Mouse (Mus musculus): ENCODE results near the gene Tspan13.

The Tspan13 gene

GRCm38 (mm10) chr12:36042348-36042778, at the start of gene Tspan13:
Gene Tspan13, minus strand, starts transcription at chr12:36042500.
- peak; percentile 92 for DNase-seq (ENCODE audit: extremely low spot score)

DNA sequence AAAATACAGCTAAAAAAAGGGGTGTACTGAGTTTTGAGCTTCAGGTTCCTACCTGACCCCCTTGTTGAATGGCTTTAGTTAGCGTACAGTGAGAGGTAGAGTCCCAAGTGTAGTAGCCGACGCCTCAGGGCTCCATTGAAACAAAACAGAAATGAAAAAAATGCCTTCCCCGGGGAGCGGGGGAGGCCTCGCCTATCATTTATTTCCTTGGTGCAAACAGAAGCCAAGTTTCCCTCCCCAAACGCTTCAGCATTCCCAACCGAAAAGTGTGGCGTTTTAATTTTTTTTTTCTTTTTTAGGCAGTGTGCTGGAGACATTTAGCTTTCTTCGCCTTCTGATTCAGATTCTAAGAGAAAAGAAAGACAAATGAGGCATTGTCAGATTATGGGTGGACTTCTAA, 49.7 kb upstream of the Tspan13 start:
- DNase-seq (ENCODE audit: extremely low spot score) = no peak

GRCm38 (mm10) chr12:36089221-36089620, 46.9 kb upstream of the Tspan13 start:
- no peak for DNase-seq (ENCODE audit: extremely low spot score)

- no peak for DNase-seq (ENCODE audit: extremely low spot score)
These were observed 46.5 kb upstream of the Tspan13 start for GRCm38 (mm10) chr12:36088804-36089203.

DNA sequence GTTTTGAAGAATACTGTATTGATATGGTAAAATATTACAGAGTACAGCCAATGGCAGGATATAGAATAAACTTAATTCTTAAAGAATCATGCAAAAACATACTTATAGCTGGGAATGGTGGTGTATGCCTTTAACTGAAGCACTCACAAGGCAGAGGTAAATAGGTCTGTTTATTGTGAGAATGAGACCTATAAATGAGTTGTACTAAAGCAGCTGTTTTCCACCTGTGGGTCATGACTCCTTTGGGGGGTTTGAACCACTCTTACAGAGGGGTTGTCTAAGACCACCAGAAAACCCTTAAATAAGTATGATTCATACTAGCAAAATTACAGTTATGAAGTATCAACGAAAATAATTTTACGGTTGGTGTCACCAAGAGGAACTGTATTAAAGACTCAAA, 43.1 kb upstream of the Tspan13 start:
- no peak for DNase-seq (ENCODE audit: extremely low spot score)

- no peak for DNase-seq (ENCODE audit: extremely low spot score)
These were observed 36.0 kb upstream of the Tspan13 start for GRCm38 (mm10) chr12:36078101-36078899.

- DNase-seq (ENCODE audit: extremely low spot score) = no peak
These were observed 30.6 kb upstream of the Tspan13 start for GRCm38 (mm10) chr12:36072860-36073259.

- no peak for DNase-seq (ENCODE audit: extremely low spot score)
These were observed 27.9 kb upstream of the Tspan13 start for GRCm38 (mm10) chr12:36070231-36070630.

DNA sequence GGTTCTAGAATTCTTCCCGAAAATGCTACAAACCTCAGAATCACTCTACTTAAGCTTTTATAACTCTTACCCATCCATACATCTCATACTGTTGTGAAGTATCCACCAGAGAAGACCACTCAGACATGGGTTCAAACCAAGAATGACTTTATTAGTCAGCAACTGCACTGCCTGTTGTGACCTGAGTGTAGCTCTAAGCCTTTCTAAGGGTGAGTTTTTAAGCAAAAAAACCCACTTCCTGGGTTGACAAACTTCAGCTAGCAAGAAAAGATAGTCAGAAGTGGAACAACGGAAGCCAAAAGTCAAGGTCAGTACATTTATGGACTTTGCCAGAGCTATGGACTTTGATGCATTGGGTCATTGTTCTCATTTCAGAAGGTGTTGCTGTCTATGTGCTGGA, 25.2 kb upstream of the Tspan13 start:
- DNase-seq (ENCODE audit: extremely low spot score) = no peak

- no peak for DNase-seq (ENCODE audit: extremely low spot score)
These were observed 23.6 kb upstream of the Tspan13 start for GRCm38 (mm10) chr12:36065911-36066310.

GRCm38 (mm10) chr12:36057699-36058098, 15.4 kb upstream of the Tspan13 start:
- no peak for DNase-seq (ENCODE audit: extremely low spot score)

GRCm38 (mm10) chr12:36050276-36050675, 8.0 kb upstream of the Tspan13 start:
- DNase-seq (ENCODE audit: extremely low spot score) = no peak

DNA sequence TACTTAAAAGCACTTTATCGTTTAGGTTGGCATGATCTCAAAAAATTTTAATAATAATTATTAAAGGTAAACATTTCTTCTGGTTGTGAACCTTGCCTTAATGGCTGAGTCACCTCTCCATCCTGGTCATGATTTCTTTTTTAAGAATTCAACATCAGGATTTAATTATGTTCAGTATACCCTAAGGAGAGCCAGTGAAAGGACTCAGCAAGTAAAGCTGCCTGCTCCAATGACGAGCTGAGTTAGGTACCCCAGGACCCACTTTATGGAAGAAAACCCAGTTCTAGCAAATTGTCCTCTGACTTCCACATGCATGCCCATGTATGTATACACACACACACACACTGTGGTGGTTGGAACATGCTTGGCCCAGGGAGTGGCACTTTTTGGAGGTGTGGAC, 5.3 kb upstream of the Tspan13 start:
- no peak for DNase-seq (ENCODE audit: extremely low spot score)

DNA sequence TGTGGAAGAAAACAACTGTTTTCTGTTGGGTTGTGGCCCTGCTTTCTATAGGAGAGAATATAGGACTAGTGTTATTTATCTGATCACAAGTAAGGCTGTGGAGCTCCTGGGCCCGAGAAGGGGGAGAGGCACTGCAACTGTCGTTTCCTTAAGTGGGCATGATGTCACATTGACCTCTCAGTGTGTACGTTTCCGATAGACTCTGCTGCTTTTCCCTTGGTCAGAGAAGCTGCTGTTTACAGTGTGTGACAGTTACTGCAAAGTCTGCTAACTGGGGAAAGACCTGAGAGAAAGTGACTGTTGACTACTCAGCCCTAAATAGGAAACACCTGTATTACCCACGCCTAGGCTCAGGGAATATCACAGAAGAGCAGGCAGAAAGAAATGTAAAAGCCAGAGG, 3.9 kb upstream of the Tspan13 start:
- DNase-seq (ENCODE audit: extremely low spot score) = no peak

- DNase-seq (ENCODE audit: extremely low spot score) = no peak
These were observed 2.4 kb upstream of the Tspan13 start for GRCm38 (mm10) chr12:36044691-36045090.

- peak; percentile 73 for DNase-seq (ENCODE audit: extremely low spot score)
These were observed 475 bp downstream of the Tspan13 start for GRCm38 (mm10) chr12:36041703-36042347.

DNA sequence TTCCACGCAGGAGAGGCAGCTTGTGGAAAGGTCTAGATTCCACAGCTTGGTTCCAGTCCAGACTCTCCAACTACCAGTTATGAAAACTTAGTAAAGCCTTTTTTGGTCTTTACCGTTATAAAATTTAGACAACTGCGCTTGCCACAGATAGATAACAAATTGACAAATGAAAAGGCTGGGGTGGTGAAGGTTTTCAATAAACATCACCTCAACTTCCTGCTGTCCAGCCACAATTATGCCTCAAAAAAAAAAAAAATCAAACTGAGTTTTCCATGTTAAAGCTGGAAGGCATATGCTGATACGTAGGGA, 1.1 kb downstream of the Tspan13 start:
- no peak for DNase-seq (ENCODE audit: extremely low spot score)

GRCm38 (mm10) chr12:36040571-36041280, 1.6 kb downstream of the Tspan13 start:
- DNase-seq (ENCODE audit: extremely low spot score) = peak; percentile 23

DNA sequence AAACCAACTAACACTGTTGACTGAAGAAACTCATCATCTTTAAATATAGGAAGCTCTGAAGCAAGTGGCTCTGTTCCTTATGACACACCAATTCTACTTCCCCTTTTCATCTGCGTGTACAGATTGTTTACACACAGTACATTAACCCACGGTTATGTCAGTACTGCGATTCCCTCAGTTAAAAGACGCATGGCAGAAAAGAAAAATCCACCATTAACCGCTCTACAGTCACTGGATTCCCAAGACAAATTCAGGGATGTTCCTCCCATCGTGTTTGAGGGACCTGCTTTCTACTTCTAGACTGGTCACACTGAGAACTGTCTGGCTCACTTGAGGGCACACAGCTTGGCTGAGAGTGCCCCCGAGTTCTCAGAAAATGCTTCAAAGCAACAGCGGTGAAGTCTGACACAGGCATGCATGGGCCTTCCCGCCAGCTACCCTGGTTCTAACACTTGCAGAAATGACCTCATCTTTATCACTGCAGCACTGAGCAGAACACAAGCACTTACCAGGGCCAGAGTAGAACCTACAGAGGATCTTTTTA, 2.7 kb downstream of the Tspan13 start:
- DNase-seq (ENCODE audit: extremely low spot score) = no peak

DNA sequence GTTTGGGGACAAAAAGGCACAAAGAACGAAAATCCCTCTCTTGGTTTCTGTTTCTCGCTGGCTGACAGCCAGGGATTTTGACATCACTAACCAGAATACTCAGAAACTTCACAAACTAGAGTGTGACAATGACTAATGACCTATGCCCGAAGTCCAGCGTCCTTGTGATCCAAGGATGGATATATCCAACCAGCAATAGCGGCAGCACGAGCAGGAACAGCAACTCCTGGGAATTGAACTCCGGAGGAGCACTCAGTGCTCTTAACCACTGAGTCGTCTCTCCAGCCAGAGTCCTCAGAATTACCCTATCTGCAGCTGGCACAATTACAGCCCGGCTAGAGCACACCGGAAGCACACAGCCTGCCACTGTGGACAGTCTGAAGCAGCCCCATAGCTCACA, 5.5 kb downstream of the Tspan13 start:
- no peak for DNase-seq (ENCODE audit: extremely low spot score)

DNA sequence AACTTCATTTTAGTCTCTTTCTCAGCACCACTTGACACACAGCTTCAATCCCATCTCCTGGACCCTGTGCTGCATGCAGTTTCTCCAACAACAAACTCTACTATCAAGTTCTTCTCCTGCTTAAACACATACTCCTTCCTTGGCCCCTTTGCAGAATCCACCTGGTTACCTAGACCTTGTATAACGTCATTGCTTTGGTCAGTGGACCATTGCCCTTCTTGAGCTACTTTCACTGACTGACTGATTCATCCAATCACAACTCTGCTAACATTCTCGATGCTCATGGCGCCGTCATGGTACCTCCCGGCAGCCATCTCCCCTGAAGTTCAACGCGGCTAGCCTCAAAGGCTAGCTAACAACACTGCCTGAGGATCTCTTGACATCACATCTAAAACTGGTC, 6.2 kb downstream of the Tspan13 start:
- no peak for DNase-seq (ENCODE audit: extremely low spot score)

- DNase-seq (ENCODE audit: extremely low spot score) = no peak
These were observed 6.8 kb downstream of the Tspan13 start for GRCm38 (mm10) chr12:36035501-36035900.

DNA sequence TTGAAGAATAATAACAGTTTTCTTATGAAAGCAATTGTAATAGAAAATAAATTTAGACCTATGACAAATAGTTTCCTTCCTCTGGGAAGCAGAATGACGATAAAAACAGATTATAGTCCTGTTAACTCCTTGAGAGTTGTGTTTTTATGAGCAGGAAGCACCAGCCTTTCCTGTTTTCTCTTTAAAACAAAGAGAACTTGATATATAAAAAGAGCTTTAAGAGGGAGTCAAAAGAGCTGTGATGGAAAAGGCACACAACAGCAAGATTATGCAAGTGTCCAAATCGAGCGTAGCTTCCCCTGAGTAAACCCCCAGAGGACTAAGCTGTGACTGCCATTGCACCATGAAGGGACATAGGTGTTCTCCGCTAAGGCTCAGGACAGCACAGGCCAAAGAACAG, 9.9 kb downstream of the Tspan13 start:
- no peak for DNase-seq (ENCODE audit: extremely low spot score)
